Mouse (Mus musculus) 3T3-L1 (cell line): ENCODE data around the gene Haus6.
"Not testable (repeated sequence)": the region's sequence is repeated elsewhere in the genome, so short reads cannot be mapped to it uniquely, and the experiment has no call there.

Experiments
- DNase-seq: peaks from one replicate; pipeline ENCODE4 v3.0.0-alpha.2; 2015; ENCODE audit warnings: low read depth, low spot score

The Haus6 gene

GRCm38 (mm10) chr4:86611524-86612288 is at the start of gene Haus6:
Gene Haus6 (minus strand): TSS chr4:86612055.
- peak; percentile 99 for DNase-seq

- no peak for DNase-seq
These were observed 45.3 kb upstream of the Haus6 start for GRCm38 (mm10) chr4:86657176-86657575.

GRCm38 (mm10) chr4:86656410-86656809 is 44.6 kb upstream of the Haus6 start:
- DNase-seq, result not testable (repeated sequence)

GRCm38 (mm10) chr4:86651686-86652384 is 40.0 kb upstream of the Haus6 start:
- peak; percentile 47 for DNase-seq

GRCm38 (mm10) chr4:86648394-86648793 is 36.5 kb upstream of the Haus6 start:
- DNase-seq, result not testable (repeated sequence)

- DNase-seq, result not testable (repeated sequence)
These were observed 25.7 kb upstream of the Haus6 start for GRCm38 (mm10) chr4:86637561-86637960.

GRCm38 (mm10) chr4:86634873-86635272 is 23.0 kb upstream of the Haus6 start:
- not testable (repeated sequence) for DNase-seq

- DNase-seq, result not testable (repeated sequence)
These were observed 22.5 kb upstream of the Haus6 start for GRCm38 (mm10) chr4:86634312-86634711.

- not testable (repeated sequence) for DNase-seq
These were observed 20.7 kb upstream of the Haus6 start for GRCm38 (mm10) chr4:86632556-86632955.

- no peak for DNase-seq
These were observed 20.0 kb upstream of the Haus6 start for GRCm38 (mm10) chr4:86631831-86632230.

- not testable (repeated sequence) for DNase-seq
These were observed 14.6 kb upstream of the Haus6 start for GRCm38 (mm10) chr4:86626496-86626895.

GRCm38 (mm10) chr4:86625463-86625862 is 13.6 kb upstream of the Haus6 start:
- no peak for DNase-seq

GRCm38 (mm10) chr4:86622532-86622931 is 10.7 kb upstream of the Haus6 start:
- DNase-seq, result not testable (repeated sequence)

- DNase-seq, result peak; percentile 62
These were observed 10.3 kb upstream of the Haus6 start for GRCm38 (mm10) chr4:86622116-86622515.

GRCm38 (mm10) chr4:86620506-86620905 is 8.7 kb upstream of the Haus6 start:
- DNase-seq, result peak; percentile 77

- no peak for DNase-seq
These were observed 400 bp upstream of the Haus6 start for GRCm38 (mm10) chr4:86612289-86612620.

GRCm38 (mm10) chr4:86591304-86591703 is 20.6 kb downstream of the Haus6 start:
- DNase-seq, result no peak

- no peak for DNase-seq
These were observed 23.6 kb downstream of the Haus6 start for GRCm38 (mm10) chr4:86588236-86588635.

- DNase-seq, result no peak
These were observed 31.3 kb downstream of the Haus6 start for GRCm38 (mm10) chr4:86580591-86580990.

GRCm38 (mm10) chr4:86580056-86580455 is 31.8 kb downstream of the Haus6 start:
- no peak for DNase-seq

- no peak for DNase-seq
These were observed 35.1 kb downstream of the Haus6 start for GRCm38 (mm10) chr4:86576630-86577225.

- DNase-seq, result peak; percentile 55
These were observed 35.7 kb downstream of the Haus6 start for GRCm38 (mm10) chr4:86576120-86576541.
